Mouse (Mus musculus) midbrain, embryonic 16.5 days (tissue): Measurements from ENCODE around the gene Cer1. TPM values are rescaled to one million over a fixed set of nuclear protein-coding genes. Genes with fewer than 3 reads are reported as not detected.

ENCODE experiments used
- ATAC-seq: fragments of 200-750 bp; cut with Nextera tagmentation; 2 replicates; pipeline ENCODE4 v1.8.0; 2017; ENCODE audit warnings: moderate TSS enrichment
- H3K27ac ChIP-seq: fragments of 300-500 bp; sonication (generic); 2 replicates; pipeline ENCODE4 v1.5.1; 2014; ENCODE audit warnings: mild to moderate bottlenecking, low read length, mixed read lengths
- H3K27me3 ChIP-seq: fragments of 300-500 bp; sonication (generic); 2 replicates; pipeline ENCODE4 v1.6.1; 2014; ENCODE audit warnings: low read depth, low read length, mixed read lengths; ENCODE audit not compliant: control insufficient read depth, insufficient read depth
- H3K36me3 ChIP-seq: fragments of 300-500 bp; sonication (generic); 2 replicates; pipeline ENCODE4 v1.6.1; 2014; ENCODE audit warnings: mild to moderate bottlenecking, low read length, moderate library complexity, mixed read lengths; ENCODE audit not compliant: control insufficient read depth, insufficient read depth
- H3K4me1 ChIP-seq: fragments of 300-500 bp; sonication (generic); 2 replicates; pipeline ENCODE4 v1.6.1; 2014; ENCODE audit warnings: mild to moderate bottlenecking, low read length, mixed read lengths; ENCODE audit not compliant: control insufficient read depth, insufficient read depth
- H3K4me2 ChIP-seq: fragments of 300-500 bp; sonication (generic); 2 replicates; pipeline ENCODE4 v1.6.1; 2014; ENCODE audit warnings: mild to moderate bottlenecking, low read length, mixed read lengths
- H3K4me3 ChIP-seq: fragments of 300-500 bp; sonication (generic); 2 replicates; pipeline ENCODE4 v1.5.1; 2014; ENCODE audit warnings: low read depth, mild to moderate bottlenecking, low read length, moderate library complexity, mixed read lengths
- H3K9ac ChIP-seq: fragments of 300-500 bp; sonication (generic); 2 replicates; pipeline ENCODE4 v1.6.1; 2014; ENCODE audit warnings: low read depth, low read length, mixed read lengths
- H3K9me3 ChIP-seq: fragments of 300-500 bp; sonication (generic); replicated peaks from 2 replicates; pipeline ENCODE4 v1.6.1; 2014; ENCODE audit warnings: mild to moderate bottlenecking, low read length, mixed read lengths; ENCODE audit not compliant: control insufficient read depth, poor library complexity, severe bottlenecking
- WGBS: fragments of 180-500 bp; shearing (Covaris S2); extraction: QIAGEN DNeasy Blood & Tissue Kit; methylation state at CpG from one replicate; pipeline ENCODE4 v1.1.7; 2014; 5-methylcytosine and 5-hydroxymethylcytosine counted together
- polyA plus RNA-seq: library from polyadenylated mRNA; unstranded; fragments of >200 nt; fragmentation: Nextera tagmentation; extraction: Ambion mirVana; gene quantifications from 2 replicates; pipeline ENCODE4 v1.2.1, GENCODE M21; 2015

Cer1 gene
- polyA plus RNA-seq, 1 experiment from 2014 or later: not detected

GRCm38 (mm10) chr4:82915576-82915975 lies 30.6 kb upstream of the Cer1 start:
- peaks cover 12% of the 10 kb centered on the region for H3K4me1 ChIP-seq
- H3K4me3 ChIP-seq: no peak overlapping the region
- H3K9ac ChIP-seq: no peak overlapping the region; the same call in 1 of the 2 replicates
- peak; percentile 49; the same call in 1 of the 2 replicates for ATAC-seq
- H3K27me3 ChIP-seq: no peaks in the 10 kb centered on the region
- peak overlapping the region; percentile 54 for H3K27ac ChIP-seq
- H3K4me2 ChIP-seq: peak overlapping the region; percentile 45
- no peaks in the 10 kb centered on the region for H3K36me3 ChIP-seq
- H3K9me3 ChIP-seq: no peaks in the 10 kb centered on the region
- WGBS: 48% methylated on average over 7 of the region's 7 CpGs

GRCm38 (mm10) chr4:82914601-82915143 lies 29.7 kb upstream of the Cer1 start:
- H3K36me3 ChIP-seq: no peaks in the 10 kb centered on the region
- 83% methylated on average over 11 of the region's 11 CpGs for WGBS
- H3K27ac ChIP-seq: no peak overlapping the region
- no peak overlapping the region for H3K9ac ChIP-seq
- no peaks in the 10 kb centered on the region for H3K9me3 ChIP-seq
- H3K4me3 ChIP-seq: no peak overlapping the region
- no peak for ATAC-seq
- H3K27me3 ChIP-seq: no peaks in the 10 kb centered on the region
- no peak overlapping the region for H3K4me2 ChIP-seq
- peaks cover 12% of the 10 kb centered on the region for H3K4me1 ChIP-seq

- H3K9ac ChIP-seq: no peak overlapping the region
- no peak overlapping the region for H3K4me2 ChIP-seq
- 94% methylated on average over 10 of the region's 10 CpGs for WGBS
- ATAC-seq: no peak
- H3K4me1 ChIP-seq: no peaks in the 10 kb centered on the region
- no peaks in the 10 kb centered on the region for H3K36me3 ChIP-seq
- H3K9me3 ChIP-seq: no peaks in the 10 kb centered on the region
- no peaks in the 10 kb centered on the region for H3K27me3 ChIP-seq
- no peak overlapping the region for H3K27ac ChIP-seq
- H3K4me3 ChIP-seq: no peak overlapping the region
Measured at GRCm38 (mm10) chr4:82895227-82895626, 10.3 kb upstream of the Cer1 start.

- Histone ChIP-seq H3K4me3 (no peak overlapping the region), H3K27ac (no peak overlapping the region), H3K27me3 (no peaks in the 10 kb centered on the region), H3K4me1 (no peaks in the 10 kb centered on the region), H3K9me3 (no peaks in the 10 kb centered on the region), H3K4me2 (no peak overlapping the region), H3K9ac (no peak overlapping the region), H3K36me3 (no peaks in the 10 kb centered on the region)
- 82% methylated on average over 5 of the region's 5 CpGs for WGBS
- ATAC-seq: no peak
Measured at GRCm38 (mm10) chr4:82892247-82892646, 7.3 kb upstream of the Cer1 start.

- Histone ChIP-seq H3K9me3 (no peaks in the 10 kb centered on the region), H3K4me2 (no peak overlapping the region), H3K36me3 (no peaks in the 10 kb centered on the region), H3K9ac (no peak overlapping the region), H3K27ac (no peak overlapping the region), H3K4me1 (no peaks in the 10 kb centered on the region), H3K27me3 (no peaks in the 10 kb centered on the region), H3K4me3 (no peak overlapping the region)
- WGBS: 79% methylated on average over 2 of the region's 2 CpGs
- ATAC-seq: no peak
Measured at GRCm38 (mm10) chr4:82891566-82891965, 6.6 kb upstream of the Cer1 start.

GRCm38 (mm10) chr4:82891049-82891448 lies 6.1 kb upstream of the Cer1 start:
- H3K9me3 ChIP-seq: no peaks in the 10 kb centered on the region
- no peaks in the 10 kb centered on the region for H3K4me1 ChIP-seq
- no peak overlapping the region for H3K4me3 ChIP-seq
- 70% methylated on average over 7 of the region's 7 CpGs for WGBS
- no peak overlapping the region for H3K27ac ChIP-seq
- ATAC-seq: no peak
- no peak overlapping the region for H3K9ac ChIP-seq
- H3K36me3 ChIP-seq: no peaks in the 10 kb centered on the region
- no peaks in the 10 kb centered on the region for H3K27me3 ChIP-seq
- H3K4me2 ChIP-seq: no peak overlapping the region

- Histone ChIP-seq H3K4me1 (no peaks in the 10 kb centered on the region), H3K36me3 (no peaks in the 10 kb centered on the region), H3K27me3 (no peaks in the 10 kb centered on the region), H3K9ac (no peak overlapping the region), H3K27ac (no peak overlapping the region), H3K4me2 (no peak overlapping the region), H3K4me3 (no peak overlapping the region), H3K9me3 (no peaks in the 10 kb centered on the region)
- no peak for ATAC-seq
- WGBS: 82% methylated on average over 4 of the region's 4 CpGs
Measured at GRCm38 (mm10) chr4:82890585-82890984, 5.6 kb upstream of the Cer1 start.

- Histone ChIP-seq H3K36me3 (no peaks in the 10 kb centered on the region), H3K9me3 (no peaks in the 10 kb centered on the region), H3K4me2 (no peak overlapping the region), H3K27ac (no peak overlapping the region), H3K9ac (no peak overlapping the region), H3K4me3 (no peak overlapping the region), H3K27me3 (no peaks in the 10 kb centered on the region), H3K4me1 (no peaks in the 10 kb centered on the region)
- ATAC-seq: no peak
- 69% methylated on average over 2 of the region's 2 CpGs for WGBS
Measured at GRCm38 (mm10) chr4:82886148-82886547, 1.2 kb upstream of the Cer1 start.

GRCm38 (mm10) chr4:82885535-82885913 lies 576 bp upstream of the Cer1 start:
- no peak for ATAC-seq
- 75% methylated on average over 1 of the region's 1 CpGs for WGBS
- no peak overlapping the region for H3K9ac ChIP-seq

More at GRCm38 (mm10) chr4:82885535-82885913, 576 bp upstream of the Cer1 start:
- no peak overlapping the region for H3K4me2 ChIP-seq
- no peaks in the 10 kb centered on the region for H3K9me3 ChIP-seq
- H3K27me3 ChIP-seq: no peaks in the 10 kb centered on the region
- no peaks in the 10 kb centered on the region for H3K36me3 ChIP-seq
- no peaks in the 10 kb centered on the region for H3K4me1 ChIP-seq
- no peak overlapping the region for H3K4me3 ChIP-seq
- H3K27ac ChIP-seq: no peak overlapping the region
